In genomic region chrX:159963925-159964324, GRCm38 (mm10) we compare ENCODE assay signal across 11 mouse cellular contexts. TPM values are rescaled to one million over a fixed set of nuclear protein-coding genes. Genes with fewer than 3 reads are reported as not detected.
A peak's percentile ranks its signal among the peaks of the same experiment; 100 is the strongest.
DNase-seq lines count a peak whose midpoint lies in the region; ATAC-seq lines count a peak whose summit lies in the region.
"Had no signal": no experiment of that assay in that cellular context is flagged by ENCODE, and none has a peak within 500 bp of the region (broad histone marks: within the 10 kb centered on the region; RNA-seq: fewer than 3 reads in every experiment).

No protein-coding gene starts in this region.

- peak; percentile 1 to 12 for DNase-seq in left cerebral cortex, adult 18-20 months (ENCODE audit: low spot score in 2 of 2)
- no peak for DNase-seq in left cerebral cortex, adult 11 months (ENCODE audit: low spot score)
- peak; percentile 88 for DNase-seq in cerebellum, adult 11-12 months
- peak; percentile 6 to 13 for DNase-seq in left cerebral cortex, postnatal 36 days (ENCODE audit: low spot score in 2 of 2)
- DNase-seq in gastrocnemius, postnatal 36 days: no peak
- DNase-seq in spleen, postnatal 36 days (ENCODE audit: low spot score in 2 of 2): no peak
- DNase-seq in adrenal gland, postnatal 10 days: no peak

- H3K4me1 ChIP-seq in forebrain, embryonic 16.5 days (replicated peaks; ENCODE audit: control insufficient read depth, insufficient read depth, low read length): no peaks in the 10 kb centered on the region
- H3K4me1 ChIP-seq: heart, embryonic 10.5 days; intestine, embryonic 15.5 days had no signal

- H3K27ac ChIP-seq in forebrain, embryonic 16.5 days (ENCODE audit: low read length): no peak overlapping the region
- H3K27ac ChIP-seq: heart, embryonic 10.5 days; intestine, embryonic 15.5 days had no signal

- 54% methylated on average over 9 of the region's 9 CpGs for WGBS in forebrain, embryonic 16.5 days

- H3K9me3 ChIP-seq in forebrain, embryonic 16.5 days (ENCODE audit: control insufficient read depth, low read length): no peaks in the 10 kb centered on the region
- H3K9me3 ChIP-seq: heart, embryonic 10.5 days; intestine, embryonic 15.5 days had no signal

- H3K27me3 ChIP-seq in forebrain, embryonic 16.5 days (replicated peaks; ENCODE audit: control insufficient read depth, insufficient read depth, low read length): no peaks in the 10 kb centered on the region
- H3K27me3 ChIP-seq: intestine, embryonic 15.5 days had no signal

- H3K36me3 ChIP-seq in forebrain, embryonic 16.5 days (ENCODE audit: control insufficient read depth, insufficient read depth): no peaks in the 10 kb centered on the region
- H3K36me3 ChIP-seq: intestine, embryonic 15.5 days had no signal

- peak; percentile 89 for ATAC-seq in forebrain, embryonic 16.5 days

- H3K4me3 ChIP-seq in forebrain, embryonic 16.5 days (replicated peaks; ENCODE audit: low read length): no peak overlapping the region
- H3K4me3 ChIP-seq: heart, embryonic 10.5 days; intestine, embryonic 15.5 days; myocyte had no signal

- intact Hi-C loops in left cerebral cortex, postnatal 36 days (cut with DNase I): loop anchor here (2.0 to 5.0 kb wide), 2 partner anchors 339 to 432 kb away; no protein-coding TSS in a partner anchor
- intact Hi-C loops in gastrocnemius, postnatal 36 days (cut with DNase I): loop anchor here (5.0 to 10.0 kb wide), 2 partner anchors 337 to 429 kb away; partner anchors contain the start of gene Sh3kbp1

- no peak overlapping the region for H3K4me2 ChIP-seq in forebrain, embryonic 16.5 days (ENCODE audit: low read length)
- H3K4me2 ChIP-seq: intestine, embryonic 15.5 days had no signal

- H3K9ac ChIP-seq in forebrain, embryonic 16.5 days (replicated peaks; ENCODE audit: low read depth, low read length): no peak overlapping the region
- H3K9ac ChIP-seq: intestine, embryonic 15.5 days had no signal

RNA-seq across cellular contexts. Expression of gene Map3k15, which starts 24.3 kb away (rescaled TPM):
- 1 to 10 TPM in 1 of 2 experiments, under 1 TPM in 1; 0.68 to 1.3 TPM for total RNA-seq in left cerebral cortex, adult 18-20 months (2021)
- 0.26 and 0.37 TPM in 2 replicates for polyA plus RNA-seq in forebrain, embryonic 16.5 days (2015; fragmentation: Nextera tagmentation; extraction: Ambion mirVana)
- total RNA-seq in left cerebral cortex, postnatal 36 days (2021): 1 to 10 TPM in 1 of 2 experiments, under 1 TPM in 1; 0.72 to 1.3 TPM
- total RNA-seq in gastrocnemius, postnatal 36 days (2021): under 1 TPM; 0.23 to 0.32 TPM
- total RNA-seq in adrenal gland, postnatal 10 days (2021): 1 to 10 TPM in 1 of 2 experiments, under 1 TPM in 1; 0.72 to 1.5 TPM

Comparison
In these comparisons a context has a peak if more than half of its experiments do, and no peak if none do; other contexts are left out.
1. DNase-seq: peak in left cerebral cortex, adult 18-20 months (2 of 2), cerebellum, adult 11-12 months (single experiment) and left cerebral cortex, postnatal 36 days (2 of 2); none in left cerebral cortex, adult 11 months (single experiment), gastrocnemius, postnatal 36 days (0 of 2), spleen, postnatal 36 days (0 of 2) and adrenal gland, postnatal 10 days (single experiment).